Mouse (Mus musculus) ES-E14 (cell line): ENCODE measurements around the gene Ntmt1. TPM values are rescaled to one million over a fixed set of nuclear protein-coding genes. Genes with fewer than 3 reads are reported as not detected.

Source experiments
- DNase-seq: peaks from one replicate; pipeline ENCODE4 v3.0.0-alpha.2; 2013; ENCODE audit warnings: low read depth, low spot score
- H3K27ac ChIP-seq: 2 replicates; pipeline ENCODE4 v1.5.1; 2012; ENCODE audit warnings: low read depth, mild to moderate bottlenecking, low read length, moderate library complexity, mixed read lengths; ENCODE audit not compliant: poor library complexity, insufficient read depth, severe bottlenecking
- H3K36me3 ChIP-seq: 2 replicates; pipeline ENCODE4 v1.6.1; 2012; ENCODE audit warnings: mild to moderate bottlenecking, low read length, moderate library complexity, mixed read lengths; ENCODE audit not compliant: control insufficient read depth, poor library complexity, insufficient read depth, severe bottlenecking
- H3K4me1 ChIP-seq, 2 experiments: fragments of 150-350 bp in 1 of 2; sonication (generic) in 1 of 2; 2 replicates each; pipeline ENCODE4 v1.6.1; 2012; ENCODE audit warnings: low read length in 2 of 2, mild to moderate bottlenecking in 1 of 2, mixed read lengths in 1 of 2; ENCODE audit not compliant: control insufficient read depth in 2 of 2, insufficient read depth in 2 of 2, poor library complexity in 1 of 2
- H3K4me3 ChIP-seq, 2 experiments: fragments of 150-350 bp in 1 of 2; sonication (generic) in 1 of 2; 2 replicates each; pipeline ENCODE4 v1.5.1; 2012; ENCODE audit warnings: low read length in 2 of 2, low read depth in 1 of 2, mild to moderate bottlenecking in 1 of 2, mixed read lengths in 1 of 2; ENCODE audit not compliant: insufficient read depth in 1 of 2, poor library complexity in 1 of 2, severe bottlenecking in 1 of 2
- H3K9ac ChIP-seq: 2 replicates; pipeline ENCODE4 v1.6.1; 2012; ENCODE audit warnings: low read depth, mild to moderate bottlenecking, low read length, mixed read lengths; ENCODE audit not compliant: poor library complexity, insufficient read depth, severe bottlenecking
- H3K9me3 ChIP-seq: fragments of 150-350 bp; sonication (generic); 2 replicates; pipeline ENCODE4 v1.6.1; 2012; ENCODE audit warnings: low read depth, mild to moderate bottlenecking, low read length; ENCODE audit not compliant: control insufficient read depth, insufficient read depth
- CHD2 ChIP-seq: IDR thresholded peaks from 2 replicates; pipeline ENCODE4 v1.6.1; 2014; ENCODE audit warnings: mild to moderate bottlenecking, low read depth, low read length, inconsistent platforms
- HCFC1 ChIP-seq: IDR thresholded peaks from 2 replicates; pipeline ENCODE4 v1.6.1; 2012; ENCODE audit warnings: low read length, inconsistent platforms, borderline replicate concordance; ENCODE audit not compliant: insufficient read depth
- MAFK ChIP-seq: IDR thresholded peaks from 2 replicates; pipeline ENCODE4 v1.6.1; 2014; ENCODE audit warnings: mild to moderate bottlenecking, low read depth, low read length, inconsistent platforms; ENCODE audit not compliant: insufficient read depth
- ZC3H11A ChIP-seq: IDR thresholded peaks from 2 replicates; pipeline ENCODE4 v1.6.1; 2012; ENCODE audit warnings: low read depth, mild to moderate bottlenecking, inconsistent platforms, low read length, borderline replicate concordance
- ZNF384 ChIP-seq: IDR thresholded peaks from 2 replicates; pipeline ENCODE4 v1.6.1; 2012; ENCODE audit warnings: low read depth, low read length, inconsistent platforms
- in situ Hi-C, 2 experiments: fragments of 600-800 bp; cut with MboI; formaldehyde crosslinking; loops; one replicate each; pipeline ENCODE4 v1.15.1; 2025; ENCODE audit warnings: low sequenced_read_pairs in 2 of 2, inconsistent platforms in 1 of 2; ENCODE audit not compliant: unreplicated experiment in 2 of 2
- total RNA-seq: library from RNA; depleted of rRNA; stranded (reverse); fragments of 300-350 nt; gene quantifications from 2 replicates; pipeline ENCODE4 v1.2.3, GENCODE M21; 2012

Ntmt1 gene
- total RNA-seq, 1 experiment = 47.3 TPM

GRCm38 (mm10) chr2:30848184-30848583 is 40.6 kb downstream of the Ntmt1 start:
- Histone ChIP-seq H3K27ac (no peak overlapping the region), H3K4me3 (no peak overlapping the region)

GRCm38 (mm10) chr2:30850581-30850980 is 43.0 kb downstream of the Ntmt1 start:
- no peak overlapping the region for H3K27ac ChIP-seq
- peaks cover 5 to 12% of the 10 kb centered on the region in 2 experiments; a peak in 1 of 4 replicates for H3K4me1 ChIP-seq
- H3K9me3 ChIP-seq = no peaks in the 10 kb centered on the region
- in situ Hi-C loops = no loop called here
- DNase-seq = no peak
- no peak overlapping the region for H3K4me3 ChIP-seq
- no peaks in the 10 kb centered on the region for H3K36me3 ChIP-seq
- TF ChIP-seq ZNF384 (no peak), HCFC1 (no peak), CHD2 (no peak), MAFK (no peak), ZC3H11A (no peak)
- H3K9ac ChIP-seq = no peak overlapping the region

More at GRCm38 (mm10) chr2:30848184-30848583, 40.6 kb downstream of the Ntmt1 start:
- H3K9me3 ChIP-seq = no peaks in the 10 kb centered on the region
- in situ Hi-C loops = no loop called here
- no peaks in the 10 kb centered on the region for H3K36me3 ChIP-seq
- peaks cover 5 to 12% of the 10 kb centered on the region in 2 experiments; a peak in 1 of 4 replicates for H3K4me1 ChIP-seq
- no peak for DNase-seq
- TF ChIP-seq HCFC1 = no peak
- TF ChIP-seq CHD2 = no peak
- TF ChIP-seq ZC3H11A = no peak
- TF ChIP-seq ZNF384 = no peak
- TF ChIP-seq MAFK = no peak
- no peak overlapping the region for H3K9ac ChIP-seq

GRCm38 (mm10) chr2:30852771-30853313 is 45.2 kb downstream of the Ntmt1 start:
- Histone ChIP-seq H3K4me1 (peaks cover 3 to 9% of the 10 kb centered on the region in 2 experiments; a peak in 1 of 4 replicates), H3K27ac (no peak overlapping the region), H3K4me3 (peak overlapping the region in 1 of 2 experiments; percentile 17; a peak in 2 of 4 replicates), H3K9me3 (no peaks in the 10 kb centered on the region), H3K36me3 (no peaks in the 10 kb centered on the region), H3K9ac (no peak overlapping the region)
- TF ChIP-seq ZC3H11A = no peak
- no peak for TF ChIP-seq CHD2
- no peak for TF ChIP-seq ZNF384
- no peak for TF ChIP-seq HCFC1
- TF ChIP-seq MAFK = no peak
- in situ Hi-C loops = no loop called here
- DNase-seq = no peak

GRCm38 (mm10) chr2:30857076-30857475 is 49.5 kb downstream of the Ntmt1 start:
- Histone ChIP-seq H3K4me1 (peaks cover 3 to 13% of the 10 kb centered on the region in 2 experiments; a peak in 2 of 4 replicates), H3K4me3 (no peak overlapping the region), H3K9ac (no peak overlapping the region), H3K9me3 (no peaks in the 10 kb centered on the region), H3K27ac (no peak overlapping the region), H3K36me3 (no peaks in the 10 kb centered on the region)
- TF ChIP-seq HCFC1 = no peak
- TF ChIP-seq CHD2 = no peak
- TF ChIP-seq ZNF384 = no peak
- TF ChIP-seq ZC3H11A = no peak
- DNase-seq = no peak
- in situ Hi-C loops = no loop called here

GRCm38 (mm10) chr2:30859782-30860181 is 52.2 kb downstream of the Ntmt1 start:
- no peak overlapping the region for H3K4me3 ChIP-seq
- H3K36me3 ChIP-seq = no peaks in the 10 kb centered on the region
- DNase-seq = no peak
- peaks cover 7 to 15% of the 10 kb centered on the region in 2 experiments for H3K4me1 ChIP-seq
- in situ Hi-C loops = no loop called here
- H3K9me3 ChIP-seq = no peaks in the 10 kb centered on the region
- no peak overlapping the region for H3K9ac ChIP-seq
- no peak overlapping the region for H3K27ac ChIP-seq
- TF ChIP-seq CHD2 (no peak), ZNF384 (no peak), MAFK (no peak), ZC3H11A (no peak), HCFC1 (no peak)
